Mouse (Mus musculus): ENCODE data around the gene Ccdc186. TPM values are rescaled to one million over a fixed set of nuclear protein-coding genes. Genes with fewer than 3 reads are reported as not detected.
A peak's percentile ranks its signal among the peaks of the same experiment; 100 is the strongest.

The Ccdc186 gene
- total and polyA plus RNA-seq, 3 experiments: 2.2 to 7.5 (median 3.4) TPM

- Histone ChIP-seq H3K27ac (ENCODE audit: insufficient read depth, low read depth) (no peak overlapping the region), H3K27me3 (replicated peaks) (no peaks in the 10 kb centered on the region), H3K4me1 (ENCODE audit: control insufficient read depth in 1 of 2, insufficient read depth in 2 of 2) (peaks cover 0 to 13% of the 10 kb centered on the region in 2 experiments; a peak in 2 of 4 replicates), H3K9me3 (replicated peaks; ENCODE audit: low read length) (no peaks in the 10 kb centered on the region), H3K36me3 (replicated peaks in 1 of 2; ENCODE audit: control insufficient read depth in 1 of 2, insufficient read depth in 1 of 2, low read length in 1 of 2) (peaks cover 44 to 78% of the 10 kb centered on the region in 2 experiments), H3K79me2 (replicated peaks; ENCODE audit: control insufficient read depth, extremely low read depth, insufficient read depth, poor library complexity, severe bottlenecking) (no peaks in the 10 kb centered on the region), H3K4me2 (ENCODE audit: insufficient read depth, low read depth, poor library complexity, severe bottlenecking) (no peak overlapping the region), H3K4me3 (replicated peaks in 1 of 3; ENCODE audit: low read depth in 2 of 3, low read length in 2 of 3, poor library complexity in 1 of 3) (no peak overlapping the region), H3K9ac (ENCODE audit: insufficient read depth, low read depth) (no peak overlapping the region)
- no peak for DNase-seq (ENCODE audit: extremely low read depth)
- dilution Hi-C loops (cut with MboI; ENCODE audit: extremely low pct_ligation_motif_present, extremely low pct_unique_long_range_greater_than_20kb, low sequenced_read_pairs) (no loop called here), in situ Hi-C loops (cut with MboI; ENCODE audit: low pct_ligation_motif_present, low pct_unique_long_range_greater_than_20kb, low sequenced_read_pairs) (no loop called here)
- TF ChIP-seq ELF1 (IDR thresholded peaks at IDR 0.05; ENCODE audit: low read depth, low read length) (no peak), GABPA (IDR thresholded peaks at IDR 0.05; ENCODE audit: insufficient replicate concordance, low read depth, low read length) (no peak), UBTF (IDR thresholded peaks at IDR 0.05; ENCODE audit: low read depth, low read length) (no peak), RAD21 (IDR thresholded peaks at IDR 0.05; ENCODE audit: low read depth, low read length) (peak; percentile 30), MEF2A (IDR thresholded peaks at IDR 0.05; ENCODE audit: borderline replicate concordance, low read depth, low read length) (no peak), MAX (IDR thresholded peaks at IDR 0.05; ENCODE audit: low read length) (no peak), CTCF (conservative IDR thresholded peaks at IDR 0.05 in 1 of 2, IDR thresholded peaks at IDR 0.05 in 1 of 2; ENCODE audit: low read depth in 2 of 2, low read length in 2 of 2) (peak; percentile 9 to 50; a peak in 2 of 4 replicates), SMC3 (IDR thresholded peaks at IDR 0.05; ENCODE audit: low read depth, low read length) (peak; percentile 33), KAT2A (IDR thresholded peaks at IDR 0.05; ENCODE audit: insufficient replicate concordance, low read length) (no peak)
These were observed 13.2 kb downstream of the Ccdc186 start for GRCm38 (mm10) chr19:56808771-56809170.

DNA sequence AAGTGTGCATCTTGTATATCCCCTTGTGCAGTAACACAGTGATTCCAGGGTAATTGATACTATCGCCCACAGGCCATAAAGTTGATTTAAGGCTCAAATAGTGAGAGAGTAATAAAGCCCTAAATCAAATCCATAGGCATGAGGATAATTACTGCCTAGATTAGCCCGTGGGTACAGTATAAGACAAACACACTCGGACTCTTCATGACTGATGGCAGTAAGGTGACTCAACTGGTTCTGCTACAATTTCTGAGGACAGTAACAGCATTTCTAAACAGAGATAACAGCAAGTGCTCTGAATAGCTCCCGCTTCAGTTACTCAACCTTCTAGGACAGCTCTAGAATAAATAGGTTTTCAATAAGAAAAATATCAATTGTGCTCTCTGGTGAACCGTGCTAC is 14.9 kb downstream of the Ccdc186 start:
- no peaks in the 10 kb centered on the region for H3K79me2 ChIP-seq (replicated peaks; ENCODE audit: control insufficient read depth, extremely low read depth, insufficient read depth, poor library complexity, severe bottlenecking)
- no peak for TF ChIP-seq POLR2AphosphoS2 (IDR thresholded peaks at IDR 0.05; ENCODE audit: low read depth, low read length)
- TF ChIP-seq MAZ (IDR thresholded peaks at IDR 0.05; ENCODE audit: low read depth, low read length): no peak
- no peak for TF ChIP-seq MXI1 (IDR thresholded peaks at IDR 0.05; ENCODE audit: low read depth, low read length)
- TF ChIP-seq NELFE (IDR thresholded peaks at IDR 0.05; ENCODE audit: low read depth, low read length): no peak
- no peak for TF ChIP-seq JUND (conservative IDR thresholded peaks at IDR 0.05; ENCODE audit: low read depth, low read length)
- TF ChIP-seq MAX (IDR thresholded peaks at IDR 0.05; ENCODE audit: low read length): no peak
- no peak for TF ChIP-seq ETS1 (conservative IDR thresholded peaks at IDR 0.05; ENCODE audit: low read depth, low read length)
- TF ChIP-seq JUN (IDR thresholded peaks at IDR 0.05; ENCODE audit: insufficient read depth, low read depth, low read length): no peak
- TF ChIP-seq MYC (IDR thresholded peaks at IDR 0.05; ENCODE audit: low read depth, low read length): no peak
- no peak for TF ChIP-seq E2F4 (IDR thresholded peaks at IDR 0.05; ENCODE audit: insufficient replicate concordance, low read depth, low read length)
- no peak for TF ChIP-seq UBTF (IDR thresholded peaks at IDR 0.05; ENCODE audit: low read depth, low read length)
- TF ChIP-seq KAT2A (IDR thresholded peaks at IDR 0.05; ENCODE audit: insufficient replicate concordance, low read length): no peak
- no peak for TF ChIP-seq RCOR1 (conservative IDR thresholded peaks at IDR 0.05; ENCODE audit: low read depth, low read length)
- TF ChIP-seq ELF1 (IDR thresholded peaks at IDR 0.05; ENCODE audit: low read depth, low read length): no peak
- TF ChIP-seq SIN3A (IDR thresholded peaks at IDR 0.05; ENCODE audit: low read length): no peak
- no peak for TF ChIP-seq GABPA (IDR thresholded peaks at IDR 0.05; ENCODE audit: insufficient replicate concordance, low read depth, low read length)
- no peak for TF ChIP-seq EP300 (IDR thresholded peaks at IDR 0.05; ENCODE audit: low read length)
- TF ChIP-seq USF2 (conservative IDR thresholded peaks at IDR 0.05; ENCODE audit: low read depth, low read length): no peak
- TF ChIP-seq SMC3 (IDR thresholded peaks at IDR 0.05; ENCODE audit: low read depth, low read length): no peak
- TF ChIP-seq ZNF384 (IDR thresholded peaks at IDR 0.05; ENCODE audit: low read depth, low read length): no peak
- H3K27ac ChIP-seq (ENCODE audit: insufficient read depth, low read depth): no peak overlapping the region
- peaks cover 46 to 79% of the 10 kb centered on the region in 2 experiments for H3K36me3 ChIP-seq (replicated peaks in 1 of 2; ENCODE audit: control insufficient read depth in 1 of 2, insufficient read depth in 1 of 2, low read length in 1 of 2)
- no peak overlapping the region for H3K4me2 ChIP-seq (ENCODE audit: insufficient read depth, low read depth, poor library complexity, severe bottlenecking)
- DNase-seq (ENCODE audit: extremely low read depth): no peak
- H3K9ac ChIP-seq (ENCODE audit: insufficient read depth, low read depth): no peak overlapping the region
- no peak overlapping the region for H3K4me3 ChIP-seq (replicated peaks in 1 of 3; ENCODE audit: low read depth in 2 of 3, low read length in 2 of 3, poor library complexity in 1 of 3)
- H3K9me3 ChIP-seq (replicated peaks; ENCODE audit: low read length): no peaks in the 10 kb centered on the region
- H3K4me1 ChIP-seq (ENCODE audit: control insufficient read depth in 1 of 2, insufficient read depth in 2 of 2): peaks cover 0 to 13% of the 10 kb centered on the region in 2 experiments; a peak in 2 of 4 replicates
- dilution Hi-C loops (cut with MboI; ENCODE audit: extremely low pct_ligation_motif_present, extremely low pct_unique_long_range_greater_than_20kb, low sequenced_read_pairs) (no loop called here), in situ Hi-C loops (cut with MboI; ENCODE audit: low pct_ligation_motif_present, low pct_unique_long_range_greater_than_20kb, low sequenced_read_pairs) (no loop called here)
- H3K27me3 ChIP-seq (replicated peaks): no peaks in the 10 kb centered on the region

Measured in CH12.LX (cell line).